Mouse (Mus musculus) kidney, adult 2 months (tissue): Measurements from ENCODE around the gene Gaa.

ENCODE experiments used
- CTCF ChIP-seq: fragments of 200-500 bp; conservative IDR thresholded peaks from 2 replicates; pipeline ENCODE4 v1.5.1; 2011; ENCODE audit warnings: low read depth, mild to moderate bottlenecking, control low read depth, low read length, moderate library complexity, mixed read lengths; ENCODE audit not compliant: insufficient read depth, insufficient read length
- POLR2A ChIP-seq: fragments of 200-500 bp; IDR thresholded peaks from one replicate; pipeline ENCODE4 v1.6.1; 2011; ENCODE audit warnings: low read depth, low read length, control low read depth

DNA sequence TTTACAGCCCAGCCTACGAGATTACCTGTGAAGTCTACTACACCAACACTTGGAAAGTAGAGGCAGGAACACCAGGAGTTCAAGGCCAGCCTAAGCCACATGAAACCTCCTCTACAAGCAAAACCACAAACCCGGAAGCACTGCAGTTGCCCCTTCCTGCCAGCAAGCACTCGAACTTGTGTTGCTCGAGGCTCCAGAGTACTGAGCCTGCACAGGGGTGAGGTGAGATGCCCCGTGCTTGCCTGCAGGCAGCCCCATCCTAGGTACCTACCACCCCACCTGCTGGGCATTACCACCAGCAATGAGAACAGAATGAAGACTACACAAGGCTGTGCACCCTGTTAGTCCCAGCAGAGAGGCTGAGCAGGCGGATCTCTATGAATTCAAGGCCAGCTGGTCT is 30.3 kb downstream of the Gaa start:
- no peak for TF ChIP-seq POLR2A
- no peak for TF ChIP-seq CTCF
